Mouse (Mus musculus): ENCODE measurements around the gene Tmed1. TPM values are rescaled to one million over a fixed set of nuclear protein-coding genes. Genes with fewer than 3 reads are reported as not detected.
"Not testable (repeated sequence)": the region's sequence is repeated elsewhere in the genome, so short reads cannot be mapped to it uniquely, and the experiment has no call there.

The Tmed1 gene
- polyA plus RNA-seq (2012; rRNA removed): 32.8 and 41.3 TPM in 2 replicates

GRCm38 (mm10) chr9:21509772-21510688 lies at the start of gene Tmed1:
Tmed1 (minus strand) TSS chr9:21510252.
- DNase-seq (ENCODE audit: low read depth): peak; percentile 79

- no peak for DNase-seq (ENCODE audit: low read depth)
Measured at GRCm38 (mm10) chr9:21559151-21559550, 49.1 kb upstream of the Tmed1 start.

- DNase-seq (ENCODE audit: low read depth): no peak
Measured at GRCm38 (mm10) chr9:21558366-21558765, 48.3 kb upstream of the Tmed1 start.

GRCm38 (mm10) chr9:21557556-21557955 lies 47.5 kb upstream of the Tmed1 start:
- DNase-seq (ENCODE audit: low read depth): no peak

- DNase-seq (ENCODE audit: low read depth): no peak
Measured at GRCm38 (mm10) chr9:21556996-21557395, 46.9 kb upstream of the Tmed1 start.

GRCm38 (mm10) chr9:21555198-21555742 lies 45.2 kb upstream of the Tmed1 start:
- no peak for DNase-seq (ENCODE audit: low read depth)

- DNase-seq (ENCODE audit: low read depth): no peak
Measured at GRCm38 (mm10) chr9:21553607-21554273, 43.7 kb upstream of the Tmed1 start.

- DNase-seq (ENCODE audit: low read depth): no peak
Measured at GRCm38 (mm10) chr9:21551049-21551448, 41.0 kb upstream of the Tmed1 start.

GRCm38 (mm10) chr9:21547075-21547941 lies 37.3 kb upstream of the Tmed1 start:
- no peak for DNase-seq (ENCODE audit: low read depth)

- no peak for DNase-seq (ENCODE audit: low read depth)
Measured at GRCm38 (mm10) chr9:21546789-21547074, 36.7 kb upstream of the Tmed1 start, which contains the start of gene Carm1. Carm1 (plus strand) TSS chr9:21546894.

- DNase-seq (ENCODE audit: low read depth): peak; percentile 77
Measured at GRCm38 (mm10) chr9:21545916-21546788, 36.1 kb upstream of the Tmed1 start.

- DNase-seq (ENCODE audit: low read depth): no peak
Measured at GRCm38 (mm10) chr9:21545351-21545915, 35.4 kb upstream of the Tmed1 start.

- DNase-seq (ENCODE audit: low read depth): not testable (repeated sequence)
Measured at GRCm38 (mm10) chr9:21542001-21542400, 31.9 kb upstream of the Tmed1 start.

GRCm38 (mm10) chr9:21539981-21540753 lies 30.1 kb upstream of the Tmed1 start:
- DNase-seq (ENCODE audit: low read depth): no peak

- no peak for DNase-seq (ENCODE audit: low read depth)
Measured at GRCm38 (mm10) chr9:21537009-21537408, 27.0 kb upstream of the Tmed1 start.

- DNase-seq (ENCODE audit: low read depth): no peak
Measured at GRCm38 (mm10) chr9:21536501-21536900, 26.4 kb upstream of the Tmed1 start.

GRCm38 (mm10) chr9:21527917-21528324 lies 17.9 kb upstream of the Tmed1 start:
- no peak for DNase-seq (ENCODE audit: low read depth)

GRCm38 (mm10) chr9:21527100-21527801 lies 17.2 kb upstream of the Tmed1 start:
- no peak for DNase-seq (ENCODE audit: low read depth)

- no peak for DNase-seq (ENCODE audit: low read depth)
Measured at GRCm38 (mm10) chr9:21526634-21526944, 16.5 kb upstream of the Tmed1 start.

Measured in gonadal fat pad, adult 2 months (tissue).